In genomic region chr11:94290062-94290740, GRCm38 (mm10) we compare ENCODE assay signal across 1 mouse cellular context.
TF ChIP-seq lines count a peak whose summit lies in the region.

No protein-coding gene starts in this region.

TF ChIP-seq in CH12.LX, 34 proteins besides CTCF, POLR2A, EP300 and RAD21 (continued from another document):
- TF ChIP-seq MAFK (IDR thresholded peaks at IDR 0.05; ENCODE audit: insufficient replicate concordance, low read length) (no peak), NRF1 (IDR thresholded peaks at IDR 0.05; ENCODE audit: low read depth, low read length) (no peak), ZMIZ1 (IDR thresholded peaks at IDR 0.05; ENCODE audit: low read depth, low read length) (no peak), MEF2A (IDR thresholded peaks at IDR 0.05; ENCODE audit: borderline replicate concordance, low read depth, low read length) (no peak), MXI1 (IDR thresholded peaks at IDR 0.05; ENCODE audit: low read depth, low read length) (no peak), NELFE (IDR thresholded peaks at IDR 0.05; ENCODE audit: low read depth, low read length) (no peak), RCOR1 (conservative IDR thresholded peaks at IDR 0.05; ENCODE audit: low read depth, low read length) (no peak), JUN (IDR thresholded peaks at IDR 0.05; ENCODE audit: insufficient read depth, low read depth, low read length) (no peak)
TF ChIP-seq in CH12.LX: peak in this region for 0.
